Mouse (Mus musculus): ENCODE data around the gene Setd1a.
"Not testable (repeated sequence)": the region's sequence is repeated elsewhere in the genome, so short reads cannot be mapped to it uniquely, and the experiment has no call there.

The Setd1a gene

GRCm38 (mm10) chr7:127835550-127835949 is 59.1 kb downstream of the Setd1a start:
- DNase-seq (ENCODE audit: low spot score in 2 of 2) = no peak

- no peak for DNase-seq (ENCODE audit: low spot score in 2 of 2)
Observed at GRCm38 (mm10) chr7:127837473-127837872, 61.0 kb downstream of the Setd1a start.

- DNase-seq (ENCODE audit: low spot score in 2 of 2) = not testable (repeated sequence)
Observed at GRCm38 (mm10) chr7:127837878-127838277, 61.4 kb downstream of the Setd1a start.

DNA sequence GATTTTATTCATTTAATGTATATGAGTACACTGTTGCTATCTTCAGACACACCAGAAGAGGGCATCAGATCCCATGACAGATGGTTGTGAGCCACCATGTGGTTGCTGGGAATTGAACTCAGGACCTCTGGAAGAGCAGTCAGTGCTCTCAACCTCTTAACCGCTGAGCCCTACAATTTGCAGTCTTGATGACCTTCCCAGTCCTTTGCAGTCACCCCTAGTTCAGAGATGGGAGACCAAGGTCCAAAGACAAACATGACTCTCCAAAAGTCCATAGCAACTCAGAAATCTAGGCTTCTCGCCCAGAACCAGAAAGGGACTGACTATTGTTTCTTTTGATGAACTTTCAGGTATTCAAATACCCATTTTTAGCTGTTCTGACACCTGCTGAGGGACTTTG is 63.6 kb downstream of the Setd1a start:
- DNase-seq (ENCODE audit: low spot score in 2 of 2) = not testable (repeated sequence)

GRCm38 (mm10) chr7:127840886-127841285 is 64.4 kb downstream of the Setd1a start:
- peak; percentile 18 to 38 for DNase-seq (ENCODE audit: low spot score in 2 of 2)

GRCm38 (mm10) chr7:127841340-127842000 is 65.0 kb downstream of the Setd1a start:
- peak; percentile 86 to 93 for DNase-seq (ENCODE audit: low spot score in 2 of 2)

- DNase-seq (ENCODE audit: low spot score in 2 of 2) = peak; percentile 80 to 84
Observed at GRCm38 (mm10) chr7:127842001-127842718, 65.7 kb downstream of the Setd1a start.

Data from urinary bladder, postnatal 36 days (tissue).